Mouse (Mus musculus) adrenal gland, postnatal 36 days (tissue): Measurements from ENCODE around the gene Nfkbib. TPM values are rescaled to one million over a fixed set of nuclear protein-coding genes. Genes with fewer than 3 reads are reported as not detected.

Experiments
- DNase-seq, 2 experiments: peaks; one replicate each; pipeline ENCODE4 v3.0.0; 2021; ENCODE audit warnings: mixed read lengths in 1 of 2
- total RNA-seq, 2 experiments: library from RNA; stranded (reverse); gene quantifications; 2 replicates each; pipeline ENCODE4 v1.2.3; 2021

Nfkbib gene
- total RNA-seq, 2 experiments from 2014 or later, result 44.1 to 49.2 TPM

- no peak for DNase-seq
These were observed 48.2 kb downstream of the Nfkbib start for GRCm38 (mm10) chr7:28719159-28719558.

DNA sequence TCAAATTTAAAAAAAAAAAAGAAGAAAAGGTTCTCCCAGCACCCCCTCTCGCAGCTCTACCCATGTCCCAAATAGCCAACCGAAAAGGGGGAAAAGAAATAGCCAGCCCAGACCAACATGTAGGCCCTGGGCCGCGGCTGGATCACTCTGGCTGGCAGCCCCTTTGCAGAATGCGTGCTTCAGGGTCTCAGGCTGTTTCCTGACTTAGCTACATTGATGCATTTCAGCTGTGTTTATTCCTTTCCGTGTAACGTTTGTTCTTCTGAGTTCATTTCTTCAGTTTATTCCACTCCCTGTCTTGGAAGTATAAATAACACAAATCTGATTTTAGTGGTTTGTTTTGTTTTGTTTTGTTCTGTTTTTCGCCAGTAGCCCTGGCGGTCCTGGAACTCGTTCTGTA lies 49.6 kb downstream of the Nfkbib start:
- no peak for DNase-seq

DNA sequence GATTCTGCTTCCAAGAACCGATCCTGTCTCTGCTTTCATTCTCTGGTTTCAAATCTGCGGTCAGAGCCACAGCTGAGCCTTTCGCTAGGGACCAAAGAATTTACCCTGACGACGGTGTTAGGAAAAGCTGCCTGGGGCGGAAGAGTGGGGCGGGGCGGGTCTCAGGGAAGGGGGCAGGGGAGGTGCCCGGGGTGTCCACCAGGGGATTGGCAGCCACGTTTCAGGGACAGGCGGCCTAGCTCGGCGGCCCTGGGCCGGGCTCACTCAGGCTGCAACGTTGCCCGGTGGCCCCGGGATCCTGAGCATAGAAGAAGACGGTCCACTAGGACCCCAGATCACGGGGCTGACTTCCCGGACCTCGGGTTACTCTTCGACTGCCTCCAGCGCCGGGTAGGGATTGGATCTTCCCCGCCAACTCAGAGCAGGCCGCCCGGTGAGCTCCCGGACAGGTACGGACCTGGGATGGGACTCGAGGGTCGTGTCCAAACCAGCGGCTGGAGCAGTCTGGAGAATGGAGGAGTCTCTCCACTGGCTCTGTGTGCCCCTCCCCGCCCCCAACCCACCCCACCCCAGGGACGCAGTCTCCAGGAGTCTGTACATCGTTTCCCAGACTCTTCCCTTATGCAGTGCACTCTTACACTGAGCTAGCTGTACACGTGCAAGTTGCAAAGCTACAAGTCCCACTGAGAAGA lies 50.6 kb downstream of the Nfkbib start, which contains the start of gene Fbxo17:
Gene Fbxo17, plus strand, starts transcription at position 215 of the 692 bp plus-strand sequence.
- peak; percentile 80 to 85 for DNase-seq

DNA sequence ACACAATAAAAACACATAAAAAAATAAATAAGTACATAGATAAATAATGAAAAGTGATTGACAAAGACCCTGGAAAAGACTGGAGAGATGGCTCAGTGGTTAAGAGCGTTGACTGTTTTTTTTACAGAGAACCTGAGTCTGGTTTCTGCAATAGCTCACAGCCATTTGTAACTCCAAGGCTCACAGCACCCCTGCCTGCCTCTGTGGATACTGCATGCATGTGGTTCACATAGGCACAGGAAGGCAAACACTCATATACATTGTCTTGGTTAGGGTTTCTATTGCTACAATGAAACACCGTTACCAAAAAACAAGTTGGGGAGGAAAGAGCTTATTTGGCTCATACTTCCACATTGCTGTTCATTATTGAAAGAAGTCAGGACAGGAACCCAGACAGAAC lies 51.7 kb downstream of the Nfkbib start:
- no peak for DNase-seq

GRCm38 (mm10) chr7:28714667-28715066 lies 52.6 kb downstream of the Nfkbib start:
- DNase-seq, result no peak

GRCm38 (mm10) chr7:28710962-28711361 lies 56.4 kb downstream of the Nfkbib start:
- DNase-seq, result no peak

GRCm38 (mm10) chr7:28709454-28709853 lies 57.9 kb downstream of the Nfkbib start:
- no peak for DNase-seq

Other genes with a start within 250 kb of the Nfkbib start
- gene Ifnl3, start 244.7 kb downstream of the Nfkbib start, total RNA-seq, result not detected
- gene Sycn, start 226.6 kb downstream of the Nfkbib start, total RNA-seq, result not detected
- under 1 TPM in 1 of 2 experiments, not detected in 1; 0.20 TPM for gene Nccrp1, start 220.3 kb downstream of the Nfkbib start, total RNA-seq
- gene Samd4b, start 169.4 kb downstream of the Nfkbib start, total RNA-seq, result 10 to 100 TPM; 62.5 to 69.8 TPM
- gene Pak4, start 169.3 kb downstream of the Nfkbib start, total RNA-seq, result 10 to 100 TPM; 28.0 to 30.0 TPM
- gene Acp7, start 136.2 kb downstream of the Nfkbib start, total RNA-seq, result not detected
- 1 to 10 TPM in 1 of 2 experiments, under 1 TPM in 1; 0.86 to 1.6 TPM for gene Fbxo27, start 74.7 kb downstream of the Nfkbib start, total RNA-seq
- gene Fbxo17, start 50.7 kb downstream of the Nfkbib start, total RNA-seq, result 1 to 10 TPM; 2.2 to 3.5 TPM
- gene Mrps12, start 25.7 kb downstream of the Nfkbib start, total RNA-seq, result 10 to 100 TPM; 81.4 to 86.2 TPM
- 10 to 100 TPM; 18.5 to 18.8 TPM for gene Sars2, start 25.5 kb downstream of the Nfkbib start, total RNA-seq
- not detected for gene Ccer2, start 11.3 kb downstream of the Nfkbib start, total RNA-seq
- gene Sirt2, start 777 bp downstream of the Nfkbib start, total RNA-seq, result 10 to 100 TPM; 73.7 to 82.5 TPM
- gene Rinl, start 21.5 kb upstream of the Nfkbib start, total RNA-seq, result 1 to 10 TPM; 2.5 to 2.8 TPM
- gene Hnrnpl, start 41.0 kb upstream of the Nfkbib start, total RNA-seq, result 100 to 1,000 TPM; 415 to 420 TPM
- 100 to 1,000 TPM; 543 to 577 TPM for gene Ech1, start 57.7 kb upstream of the Nfkbib start, total RNA-seq
- gene Lgals4, start 66.3 kb upstream of the Nfkbib start, total RNA-seq, result 10 to 100 TPM; 11.3 to 12.7 TPM
- under 1 TPM; 0.72 to 0.86 TPM for gene Lgals7, start 96.3 kb upstream of the Nfkbib start, total RNA-seq
- under 1 TPM; 0.30 to 0.33 TPM for gene Capn12, start 113.9 kb upstream of the Nfkbib start, total RNA-seq
- 100 to 1,000 TPM; 193 to 252 TPM for gene Actn4, start 194.8 kb upstream of the Nfkbib start, total RNA-seq
- gene Eif3k, start 214.4 kb upstream of the Nfkbib start, total RNA-seq, result 100 to 1,000 TPM; 241 to 264 TPM
- 1 to 10 TPM; 1.1 to 1.7 TPM for gene Map4k1, start 214.5 kb upstream of the Nfkbib start, total RNA-seq